Mouse (Mus musculus): ENCODE measurements around the gene 2310022B05Rik. TPM values are rescaled to one million over a fixed set of nuclear protein-coding genes. Genes with fewer than 3 reads are reported as not detected.

Gene 2310022B05Rik
- total RNA-seq, 2 experiments from 2014 or later: 144 to 160 TPM

GRCm38 (mm10) chr8:124662446-124663111, 590 bp downstream of the 2310022B05Rik start:
- DNase-seq: peak in 1 of 2 experiments; percentile 55
- intact Hi-C loops (cut with DNase I): loop anchor here (2.0 kb wide), 1 partner anchor 30 kb away; no protein-coding TSS in a partner anchor

GRCm38 (mm10) chr8:124661781-124662180, 1.4 kb downstream of the 2310022B05Rik start:
- DNase-seq: peak in 1 of 2 experiments; percentile 62
- intact Hi-C loops (cut with DNase I): loop anchor here (2.0 kb wide), 1 partner anchor 29 kb away; no protein-coding TSS in a partner anchor

DNA sequence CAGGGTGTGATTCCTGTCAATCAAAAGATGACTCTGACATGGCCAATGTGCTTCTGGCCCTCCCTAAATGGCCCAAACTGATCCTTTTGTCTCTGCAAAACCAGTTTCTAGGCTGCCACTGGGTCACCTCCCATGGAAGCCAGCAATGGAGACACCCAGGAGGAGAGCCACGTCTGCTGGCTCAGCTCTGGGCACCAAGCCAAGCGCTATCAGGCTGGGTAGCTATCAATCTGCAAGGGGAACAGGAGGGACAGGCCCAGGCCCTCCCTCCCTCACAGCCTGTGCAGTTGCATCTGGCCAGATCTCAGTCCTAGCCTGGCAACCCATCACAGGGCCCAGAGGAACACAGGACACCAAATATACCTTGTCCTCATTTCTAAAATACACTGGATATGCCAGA, 4.8 kb downstream of the 2310022B05Rik start:
- intact Hi-C loops (cut with DNase I): no loop called here
- peak; percentile 78 to 89 for DNase-seq

- intact Hi-C loops (cut with DNase I): no loop called here
- no peak for DNase-seq
Measured at GRCm38 (mm10) chr8:124657961-124658360, 5.2 kb downstream of the 2310022B05Rik start.

- intact Hi-C loops (cut with DNase I): no loop called here
- DNase-seq: no peak
Measured at GRCm38 (mm10) chr8:124653568-124654475, 9.3 kb downstream of the 2310022B05Rik start.

- DNase-seq: peak in 1 of 2 experiments; percentile 56
- intact Hi-C loops (cut with DNase I): no loop called here
Measured at GRCm38 (mm10) chr8:124652546-124652945, 10.6 kb downstream of the 2310022B05Rik start.

DNA sequence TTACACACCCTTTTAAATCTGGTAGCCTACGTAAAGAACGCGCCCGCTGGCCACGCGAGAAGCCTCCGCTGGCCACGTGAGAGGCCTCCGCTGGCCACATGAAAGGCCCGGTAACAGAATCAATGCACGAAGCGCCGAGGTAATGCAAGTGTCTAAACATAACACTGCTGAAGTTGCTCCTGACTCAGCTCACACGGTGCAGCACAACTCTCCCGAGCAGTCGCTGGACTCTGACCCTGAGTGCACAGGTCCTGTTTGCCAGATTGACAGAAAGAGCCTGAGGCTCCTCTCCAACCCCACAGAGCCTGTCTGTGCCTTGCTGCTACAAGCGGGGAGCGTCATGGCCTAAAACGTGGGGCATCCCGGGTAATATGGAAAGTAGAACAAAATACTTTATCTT, 11.4 kb downstream of the 2310022B05Rik start:
- intact Hi-C loops (cut with DNase I): no loop called here
- no peak for DNase-seq

- intact Hi-C loops (cut with DNase I): no loop called here
- no peak for DNase-seq
Measured at GRCm38 (mm10) chr8:124648311-124648710, 14.9 kb downstream of the 2310022B05Rik start.

- intact Hi-C loops (cut with DNase I): no loop called here
- peak; percentile 83 to 90 for DNase-seq
Measured at GRCm38 (mm10) chr8:124643540-124644339, 19.4 kb downstream of the 2310022B05Rik start.

DNA sequence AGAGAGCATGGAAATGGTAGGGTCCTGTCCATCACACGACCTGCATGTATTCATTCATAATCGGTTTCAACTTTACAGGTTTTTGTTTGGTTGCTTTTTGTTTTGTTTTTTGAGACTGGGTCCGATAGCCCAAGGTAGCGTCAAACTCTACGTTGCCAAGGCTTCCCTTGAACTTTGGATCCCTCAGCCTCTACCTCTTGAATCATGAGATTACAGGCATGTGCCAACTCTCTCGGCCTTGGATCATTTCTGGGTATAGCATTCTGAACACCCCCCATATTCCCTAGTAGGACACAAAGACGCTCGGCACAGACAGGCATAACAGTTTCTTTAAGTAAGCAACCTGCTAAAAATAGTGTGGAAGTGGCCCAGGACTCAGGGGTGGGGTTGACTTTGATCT, 21.6 kb downstream of the 2310022B05Rik start:
- no peak for DNase-seq
- intact Hi-C loops (cut with DNase I): no loop called here

DNA sequence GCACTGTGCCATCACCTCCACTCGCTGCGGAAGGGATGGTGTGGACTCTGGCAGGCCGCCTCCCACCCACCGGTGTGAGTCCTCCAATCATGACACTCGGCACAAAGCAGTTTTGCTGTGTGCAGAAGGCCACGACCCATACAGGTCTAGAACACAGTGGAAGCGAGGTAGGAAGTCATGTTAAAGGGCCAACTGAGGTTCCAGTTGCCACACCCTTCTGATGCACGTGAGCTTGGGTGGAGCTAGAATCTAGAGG, 28.0 kb downstream of the 2310022B05Rik start:
- intact Hi-C loops (cut with DNase I): no loop called here

GRCm38 (mm10) chr8:124634411-124635246, 28.5 kb downstream of the 2310022B05Rik start:
- intact Hi-C loops (cut with DNase I): no loop called here
- peak in 1 of 2 experiments; percentile 16 for DNase-seq

More for the DNA sequence above, 28.0 kb downstream of the 2310022B05Rik start:
- DNase-seq: no peak

DNA sequence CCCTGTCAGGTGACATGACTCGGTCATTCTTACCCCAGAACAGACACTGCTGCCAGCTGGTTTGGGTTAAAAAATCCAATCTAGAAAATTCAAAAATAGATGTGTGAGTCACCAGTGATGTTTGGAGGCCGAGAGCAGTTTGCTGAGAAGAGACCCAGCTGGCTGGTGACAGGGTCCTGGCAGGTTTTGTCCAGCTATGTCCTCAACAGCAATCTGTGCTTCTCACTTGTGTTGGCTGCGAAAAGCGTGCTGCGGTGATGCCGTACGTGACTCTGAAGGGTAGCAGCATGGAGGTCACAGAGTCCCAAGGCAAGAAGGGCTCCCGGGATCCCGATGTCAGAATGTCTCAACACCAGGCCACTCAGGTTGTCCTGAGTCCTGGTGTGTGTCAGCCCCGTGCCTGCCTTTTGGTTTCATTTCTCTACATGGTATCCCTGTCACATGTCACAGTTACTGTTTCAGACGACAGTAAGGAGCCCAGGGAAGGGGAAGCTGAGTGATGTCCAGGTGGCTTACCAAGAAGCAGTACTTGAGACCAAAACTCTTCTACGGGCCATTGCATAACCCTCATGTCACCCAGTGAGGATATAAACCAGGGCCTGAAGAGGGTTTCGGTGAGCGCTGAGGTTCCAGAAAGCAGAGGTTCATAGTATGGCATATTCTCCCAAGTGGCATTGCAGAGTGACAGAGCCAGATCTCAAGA, 30.0 kb downstream of the 2310022B05Rik start:
- intact Hi-C loops (cut with DNase I): loop anchor here (2.0 kb wide), 1 partner anchor 30 kb away; the partner anchor contains the start of gene 2310022B05Rik
- peak; percentile 93 to 95 for DNase-seq

DNA sequence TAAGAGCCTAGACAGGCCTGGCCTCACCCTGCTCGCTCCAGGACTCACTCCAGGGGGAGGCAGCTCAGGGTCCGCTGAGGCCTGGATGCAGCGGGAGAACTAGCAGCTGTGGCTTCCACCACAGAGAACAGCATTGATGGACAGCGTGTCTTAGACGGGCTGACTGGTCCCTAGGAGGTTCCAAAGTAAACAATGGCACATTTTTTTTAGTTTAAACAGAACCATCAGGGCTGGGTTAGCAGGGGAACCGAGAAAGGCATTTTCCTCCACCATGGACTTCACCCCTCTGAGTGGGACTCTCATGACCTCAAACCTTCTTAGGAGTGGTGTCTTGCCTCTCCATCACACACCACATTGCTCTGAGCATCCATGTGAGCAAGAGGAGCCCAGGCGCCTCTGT, 31.2 kb downstream of the 2310022B05Rik start:
- DNase-seq: peak in 1 of 2 experiments; percentile 43
- intact Hi-C loops (cut with DNase I): loop anchor here (2.0 kb wide), 1 partner anchor 31 kb away; the partner anchor contains the start of gene 2310022B05Rik

DNA sequence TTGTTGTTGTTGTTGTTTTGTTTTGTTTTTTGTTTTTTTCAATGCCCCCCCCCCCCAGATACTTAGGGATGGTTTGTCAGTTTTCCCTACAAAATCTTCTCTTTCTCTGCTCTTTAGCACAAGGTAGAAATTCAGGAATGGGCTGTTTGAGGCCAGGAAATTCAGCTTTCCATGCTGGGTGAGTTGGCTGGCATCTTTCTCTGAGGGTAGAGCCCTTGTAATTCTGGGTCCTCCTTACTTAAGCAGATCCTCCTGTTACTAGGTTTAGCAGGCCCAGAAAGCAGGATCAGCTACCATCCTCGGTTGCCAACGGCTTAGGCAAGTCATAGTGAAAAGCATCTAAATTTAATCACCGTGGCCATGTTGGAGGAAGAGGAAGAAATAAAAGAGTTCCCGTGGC, 32.3 kb downstream of the 2310022B05Rik start:
- DNase-seq: no peak
- intact Hi-C loops (cut with DNase I): no loop called here

GRCm38 (mm10) chr8:124630489-124630888, 32.7 kb downstream of the 2310022B05Rik start:
- intact Hi-C loops (cut with DNase I): no loop called here
- DNase-seq: peak; percentile 76 to 80

- no peak for DNase-seq
- intact Hi-C loops (cut with DNase I): no loop called here
Measured at GRCm38 (mm10) chr8:124626251-124626650, 36.9 kb downstream of the 2310022B05Rik start.

GRCm38 (mm10) chr8:124621255-124621654, 41.9 kb downstream of the 2310022B05Rik start:
- intact Hi-C loops (cut with DNase I): no loop called here

DNA sequence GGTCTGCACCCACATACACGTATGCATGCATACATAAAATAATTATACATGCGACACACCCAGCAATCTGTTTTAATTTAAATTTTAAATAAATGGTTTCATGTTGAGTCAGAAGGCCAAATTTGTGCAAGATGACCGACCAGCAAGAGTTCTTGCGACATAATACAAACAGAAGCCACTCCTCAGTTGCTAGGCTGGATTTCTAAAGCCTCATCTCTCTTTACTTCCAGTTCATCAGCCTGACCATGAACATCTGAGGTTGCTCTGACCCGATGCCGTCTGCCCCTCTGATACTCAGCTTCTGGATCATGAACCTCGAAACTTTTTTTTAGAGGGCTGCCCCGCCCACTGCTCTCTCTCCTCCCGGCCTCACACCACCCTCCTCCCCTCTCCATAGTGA, 44.9 kb downstream of the 2310022B05Rik start:
- DNase-seq: no peak
- intact Hi-C loops (cut with DNase I): loop anchor here (5.0 kb wide), 1 partner anchor 209 kb away; no protein-coding TSS in a partner anchor

More at GRCm38 (mm10) chr8:124621255-124621654, 41.9 kb downstream of the 2310022B05Rik start:
- DNase-seq: no peak
